Mouse (Mus musculus) lung, postnatal 36 days (tissue): ENCODE data around the gene Ubn2.
"Not testable (repeated sequence)": the region's sequence is repeated elsewhere in the genome, so short reads cannot be mapped to it uniquely, and the experiment has no call there.

Experiments used
- DNase-seq: peaks from one replicate; pipeline ENCODE4 v3.0.0; 2022; ENCODE audit warnings: mixed read lengths

Ubn2 gene

GRCm38 (mm10) chr6:38433261-38434033, at the start of gene Ubn2:
TSS of gene Ubn2 (plus strand) at chr6:38433950.
- DNase-seq = peak; percentile 99

GRCm38 (mm10) chr6:38389671-38390070, 44.1 kb upstream of the Ubn2 start:
- DNase-seq = peak; percentile 39

GRCm38 (mm10) chr6:38432457-38432856, 1.3 kb upstream of the Ubn2 start:
- not testable (repeated sequence) for DNase-seq

- peak; percentile 44 for DNase-seq
Observed at GRCm38 (mm10) chr6:38434055-38435023, 589 bp downstream of the Ubn2 start.

- no peak for DNase-seq
Observed at GRCm38 (mm10) chr6:38443842-38444241, 10.1 kb downstream of the Ubn2 start.

- no peak for DNase-seq
Observed at GRCm38 (mm10) chr6:38448295-38448694, 14.5 kb downstream of the Ubn2 start.

GRCm38 (mm10) chr6:38453049-38453448, 19.3 kb downstream of the Ubn2 start:
- no peak for DNase-seq

- DNase-seq = not testable (repeated sequence)
Observed at GRCm38 (mm10) chr6:38456425-38456824, 22.7 kb downstream of the Ubn2 start.

- DNase-seq = peak; percentile 3
Observed at GRCm38 (mm10) chr6:38458075-38458474, 24.3 kb downstream of the Ubn2 start.

- no peak for DNase-seq
Observed at GRCm38 (mm10) chr6:38469591-38469990, 35.8 kb downstream of the Ubn2 start.

GRCm38 (mm10) chr6:38481694-38482371, 48.1 kb downstream of the Ubn2 start:
- DNase-seq = peak; percentile 69

- peak; percentile 75 for DNase-seq
Observed at GRCm38 (mm10) chr6:38492550-38492949, 58.8 kb downstream of the Ubn2 start.

GRCm38 (mm10) chr6:38495641-38496040, 61.9 kb downstream of the Ubn2 start:
- no peak for DNase-seq

GRCm38 (mm10) chr6:38512096-38512495, 78.3 kb downstream of the Ubn2 start:
- no peak for DNase-seq

- no peak for DNase-seq
Observed at GRCm38 (mm10) chr6:38512830-38513229, 79.1 kb downstream of the Ubn2 start.

GRCm38 (mm10) chr6:38515201-38515600, 81.5 kb downstream of the Ubn2 start:
- no peak for DNase-seq

- peak; percentile 42 for DNase-seq
Observed at GRCm38 (mm10) chr6:38523851-38524250, 90.1 kb downstream of the Ubn2 start.

- peak; percentile 66 for DNase-seq
Observed at GRCm38 (mm10) chr6:38531211-38531820, 97.6 kb downstream of the Ubn2 start.

GRCm38 (mm10) chr6:38532500-38533420, 99.0 kb downstream of the Ubn2 start:
- DNase-seq = peak; percentile 9

- DNase-seq = peak; percentile 98
Observed at GRCm38 (mm10) chr6:38533428-38534405, 100.0 kb downstream of the Ubn2 start, which contains the start of gene Fmc1. TSS of gene Fmc1 (plus strand) at chr6:38533502.
